Mouse (Mus musculus) urinary bladder, postnatal 14 days (tissue): ENCODE measurements around the gene Slc25a48.
A peak's percentile ranks its signal among the peaks of the same experiment; 100 is the strongest.

Experiments
- DNase-seq: peaks from one replicate; pipeline ENCODE4 v3.0.0; 2021; ENCODE audit warnings: low spot score

Gene Slc25a48

GRCm38 (mm10) chr13:56449239-56450030 lies 11.3 kb downstream of the Slc25a48 start:
- DNase-seq: peak; percentile 53

GRCm38 (mm10) chr13:56450035-56450434 lies 11.9 kb downstream of the Slc25a48 start:
- DNase-seq: no peak

- no peak for DNase-seq
These were observed 19.8 kb downstream of the Slc25a48 start for GRCm38 (mm10) chr13:56458001-56458400.

GRCm38 (mm10) chr13:56461460-56461859 lies 23.3 kb downstream of the Slc25a48 start:
- DNase-seq: no peak

- DNase-seq: no peak
These were observed 24.6 kb downstream of the Slc25a48 start for GRCm38 (mm10) chr13:56462791-56463190.

GRCm38 (mm10) chr13:56463261-56463660 lies 25.1 kb downstream of the Slc25a48 start:
- no peak for DNase-seq

GRCm38 (mm10) chr13:56463750-56464149 lies 25.6 kb downstream of the Slc25a48 start:
- DNase-seq: no peak

- no peak for DNase-seq
These were observed 29.6 kb downstream of the Slc25a48 start for GRCm38 (mm10) chr13:56467786-56468185.

- no peak for DNase-seq
These were observed 30.4 kb downstream of the Slc25a48 start for GRCm38 (mm10) chr13:56468536-56468935.

GRCm38 (mm10) chr13:56471211-56471610 lies 33.1 kb downstream of the Slc25a48 start:
- no peak for DNase-seq

- DNase-seq: peak; percentile 38
These were observed 33.8 kb downstream of the Slc25a48 start for GRCm38 (mm10) chr13:56471951-56472350.

- no peak for DNase-seq
These were observed 34.5 kb downstream of the Slc25a48 start for GRCm38 (mm10) chr13:56472661-56473060.

GRCm38 (mm10) chr13:56475363-56475762 lies 37.2 kb downstream of the Slc25a48 start:
- DNase-seq: peak; percentile 30

GRCm38 (mm10) chr13:56476790-56477189 lies 38.6 kb downstream of the Slc25a48 start:
- DNase-seq: no peak

GRCm38 (mm10) chr13:56477271-56477670 lies 39.1 kb downstream of the Slc25a48 start:
- no peak for DNase-seq

GRCm38 (mm10) chr13:56478027-56478426 lies 39.9 kb downstream of the Slc25a48 start:
- no peak for DNase-seq

- DNase-seq: no peak
These were observed 44.0 kb downstream of the Slc25a48 start, which contains the start of gene Il9 for GRCm38 (mm10) chr13:56482146-56482545. TSS of gene Il9 (minus strand) at chr13:56482246.

GRCm38 (mm10) chr13:56488012-56488411 lies 49.9 kb downstream of the Slc25a48 start:
- DNase-seq: peak; percentile 31

GRCm38 (mm10) chr13:56494440-56494839 lies 56.3 kb downstream of the Slc25a48 start:
- no peak for DNase-seq

- no peak for DNase-seq
These were observed 62.0 kb downstream of the Slc25a48 start for GRCm38 (mm10) chr13:56500132-56500531.

GRCm38 (mm10) chr13:56500636-56501035 lies 62.5 kb downstream of the Slc25a48 start:
- no peak for DNase-seq

- no peak for DNase-seq
These were observed 63.8 kb downstream of the Slc25a48 start for GRCm38 (mm10) chr13:56501866-56502420.

GRCm38 (mm10) chr13:56506871-56507496 lies 68.8 kb downstream of the Slc25a48 start:
- DNase-seq: no peak
